Mouse (Mus musculus) frontal cortex, postnatal 14 days (tissue): ENCODE measurements around the gene Osbpl5.

Experiments
- DNase-seq, 2 experiments: peaks; one replicate each; pipeline ENCODE4 v3.0.0; 2022; ENCODE audit warnings: low spot score in 2 of 2

The Osbpl5 gene

DNA sequence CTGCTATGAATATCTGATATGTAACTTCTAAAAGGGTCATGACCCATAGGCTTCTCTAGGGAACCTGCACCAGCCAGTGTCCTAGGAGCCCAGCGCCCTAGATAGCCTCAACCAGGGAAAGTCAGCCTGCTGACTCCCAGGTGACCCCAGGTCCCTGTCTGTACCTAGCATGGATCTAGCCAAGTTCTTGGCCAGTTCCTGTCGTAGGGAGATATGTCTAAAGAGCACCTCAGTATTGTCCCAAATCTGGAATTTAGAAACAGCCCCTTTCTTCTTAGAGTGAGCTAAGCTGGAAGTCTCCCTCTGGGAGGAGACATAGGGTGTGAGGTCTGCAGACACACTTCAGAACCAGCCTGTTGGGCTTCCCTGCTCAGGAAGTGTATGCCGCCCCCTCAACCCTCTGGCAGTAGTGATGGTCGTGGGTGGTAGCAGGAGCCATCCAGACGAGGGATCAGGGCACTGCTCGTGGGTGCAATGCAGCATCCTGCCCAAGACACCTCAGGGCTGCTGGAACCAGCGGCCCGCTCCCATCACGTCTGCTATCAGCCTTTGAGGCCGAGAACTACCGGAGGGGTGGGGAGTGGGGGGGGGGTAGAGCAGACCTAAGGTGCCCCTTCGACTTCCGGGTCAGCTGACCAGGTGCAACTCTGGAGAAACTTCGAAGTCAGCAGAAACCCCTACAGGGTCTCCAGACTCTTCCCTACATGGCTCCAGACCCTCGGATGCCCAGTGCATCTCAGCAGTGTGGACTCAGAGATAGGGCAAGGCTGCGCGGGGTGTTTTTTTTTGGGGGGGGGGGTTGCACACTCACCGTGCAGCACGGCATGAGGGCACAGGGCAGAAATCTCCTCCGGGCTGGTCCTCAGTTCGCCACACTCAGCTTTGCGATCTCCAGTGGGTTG, at the start of gene Osbpl5:
Gene Osbpl5, minus strand, starts transcription at position 861 of the 902 bp plus-strand sequence.
- no peak for DNase-seq

DNA sequence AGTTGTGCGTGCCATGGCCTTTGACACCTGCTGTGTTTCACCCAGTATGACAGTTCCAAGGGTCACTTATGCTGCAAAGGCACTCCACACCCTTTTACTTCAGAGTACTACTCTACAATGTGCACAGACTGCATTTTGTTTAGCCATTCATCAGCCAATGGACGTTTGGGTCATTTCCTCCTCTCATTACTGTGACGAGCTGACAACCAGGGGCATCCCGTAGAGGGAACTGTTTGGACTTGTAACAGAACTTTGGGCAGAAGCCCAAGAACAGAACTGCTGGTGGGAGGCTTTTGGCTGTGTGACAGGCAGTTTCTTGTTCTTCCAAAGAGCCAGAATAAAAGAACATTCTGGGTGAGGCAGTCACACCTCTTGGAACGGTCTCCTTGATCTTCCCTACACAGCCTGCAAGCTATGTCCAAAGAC, 48.4 kb upstream of the Osbpl5 start:
- peak in 1 of 2 experiments; percentile 34 for DNase-seq

DNA sequence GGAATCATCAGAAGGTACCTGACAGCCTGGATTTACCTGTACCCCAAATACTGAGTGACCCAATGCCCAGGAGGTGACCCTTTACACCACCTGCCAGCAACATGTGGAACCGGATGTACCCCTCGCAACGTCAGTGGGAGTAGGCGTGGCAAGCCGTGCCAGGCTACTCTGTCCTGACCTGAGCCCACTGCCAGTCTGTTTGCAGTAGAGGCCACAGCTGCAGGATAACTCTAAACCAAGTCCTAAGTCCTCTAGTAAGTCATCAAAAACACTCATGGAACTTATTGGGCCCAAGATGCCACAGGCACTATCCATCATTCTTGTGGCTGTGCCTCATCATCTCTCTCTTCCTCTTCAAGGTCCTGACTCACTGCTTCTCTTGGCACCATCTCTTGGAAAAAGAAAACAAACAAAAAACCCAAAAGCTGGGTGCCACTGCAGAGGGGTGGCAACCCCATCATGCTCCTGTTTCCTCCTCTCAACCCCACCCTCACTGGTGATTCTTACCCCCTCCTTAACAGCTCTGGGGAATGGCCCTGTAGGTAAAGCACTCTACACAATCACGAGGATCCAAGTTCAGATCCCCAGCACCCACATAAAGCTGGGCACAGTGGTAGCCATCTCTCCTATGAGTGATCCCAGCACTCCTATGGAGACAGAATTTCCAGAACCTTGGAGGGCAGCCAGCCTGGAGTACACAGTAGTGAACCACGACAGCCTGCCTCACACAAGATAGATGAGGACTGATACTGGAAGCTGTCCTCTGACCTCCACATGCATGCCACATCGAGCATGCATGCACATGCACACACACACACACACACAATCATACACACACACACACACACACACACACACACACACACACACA, 44.6 kb upstream of the Osbpl5 start:
- DNase-seq: no peak

DNA sequence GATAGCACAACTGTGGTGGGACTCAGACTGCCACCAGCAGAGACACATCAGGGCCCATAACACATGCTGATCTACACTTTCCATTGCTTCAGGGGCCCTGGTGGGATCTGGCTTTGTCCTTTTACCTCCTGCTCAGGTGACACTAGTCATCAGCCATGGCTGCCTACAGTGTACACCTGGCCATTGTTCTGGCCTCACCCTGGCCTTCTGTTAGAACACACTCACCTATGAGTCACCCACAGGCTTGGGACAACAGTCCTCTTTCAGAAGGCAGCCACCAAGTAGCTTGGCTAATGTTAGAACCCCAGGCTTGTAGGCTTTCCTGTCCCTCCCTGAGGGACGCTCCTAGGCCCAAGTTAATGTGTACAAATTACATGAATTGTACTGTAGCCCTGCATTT, 44.0 kb upstream of the Osbpl5 start:
- no peak for DNase-seq

DNA sequence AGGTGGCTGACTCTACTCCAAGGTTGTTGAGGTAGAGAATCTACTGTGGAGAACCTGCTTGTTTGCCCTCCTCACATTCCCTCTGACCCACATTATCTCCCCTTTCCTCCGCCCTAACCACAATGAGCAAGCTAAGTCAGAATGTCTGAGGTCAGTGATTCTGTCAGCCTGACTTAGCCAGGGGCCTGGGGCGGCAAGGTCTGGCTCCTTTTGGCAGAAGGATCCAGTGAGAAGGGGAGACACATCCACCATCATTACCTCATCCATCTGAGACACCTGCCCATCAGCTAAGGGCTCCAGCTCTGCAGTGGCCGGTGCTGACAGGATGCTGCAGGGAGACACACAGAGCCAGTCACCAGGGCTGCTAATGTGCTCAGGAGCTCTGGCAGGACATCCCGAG, 42.0 kb upstream of the Osbpl5 start:
- no peak for DNase-seq

DNA sequence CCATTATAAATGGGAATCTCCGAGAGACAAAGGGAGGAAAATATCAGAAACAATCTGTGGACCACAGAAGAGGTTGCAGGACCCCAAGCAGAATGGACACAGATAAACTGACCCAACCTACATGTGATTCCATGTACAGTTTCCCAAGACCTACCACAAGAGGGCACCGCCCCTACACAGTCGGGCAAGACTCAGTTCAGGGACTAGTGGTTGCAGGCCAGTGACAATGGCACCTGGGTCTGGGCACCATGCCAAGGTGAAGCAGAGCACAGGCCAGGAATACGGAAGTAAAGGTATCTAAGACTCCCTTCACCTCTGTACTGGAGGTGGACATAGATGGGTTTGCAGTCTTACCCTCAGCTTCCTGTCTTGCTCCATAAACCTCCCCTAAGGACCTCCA, 36.3 kb upstream of the Osbpl5 start:
- DNase-seq: no peak

DNA sequence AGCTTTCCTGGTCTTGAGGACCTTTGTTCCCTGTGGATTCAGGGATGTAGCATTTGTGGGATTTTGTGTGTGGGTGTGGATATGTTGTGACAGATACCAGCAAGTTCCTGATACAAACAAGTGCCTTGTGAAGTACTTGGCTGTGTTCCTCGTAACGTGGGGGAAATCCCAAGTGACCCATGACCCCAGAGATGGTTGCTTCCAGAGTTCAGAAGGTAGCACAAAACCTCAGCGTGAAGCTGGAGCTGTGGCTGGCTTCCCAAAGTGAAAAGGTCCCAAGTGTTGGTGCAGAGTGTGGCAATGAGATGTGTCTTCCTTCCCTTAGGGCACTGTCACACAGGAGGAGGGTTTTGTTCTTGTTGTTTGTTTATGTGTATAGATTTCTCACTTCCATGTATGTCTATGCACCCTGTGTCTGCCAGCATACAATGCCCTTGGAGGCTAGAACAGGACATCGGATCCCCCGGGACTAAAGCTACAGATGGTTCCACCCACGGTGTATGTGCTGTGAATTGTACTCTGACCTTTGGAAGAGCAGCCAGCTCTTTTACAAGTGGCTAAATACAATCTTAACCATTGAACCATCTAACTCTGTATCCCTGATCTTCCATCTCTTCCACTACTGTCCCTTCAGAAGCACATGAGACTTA, 35.7 kb upstream of the Osbpl5 start:
- DNase-seq: no peak

- DNase-seq: peak; percentile 50 to 55
Measured at GRCm38 (mm10) chr7:143783996-143784829, 27.4 kb upstream of the Osbpl5 start, which contains the start of gene Mrgpre. Gene Mrgpre, minus strand, starts transcription at chr7:143784500.

- no peak for DNase-seq
Measured at GRCm38 (mm10) chr7:143783378-143783995, 26.7 kb upstream of the Osbpl5 start.

DNA sequence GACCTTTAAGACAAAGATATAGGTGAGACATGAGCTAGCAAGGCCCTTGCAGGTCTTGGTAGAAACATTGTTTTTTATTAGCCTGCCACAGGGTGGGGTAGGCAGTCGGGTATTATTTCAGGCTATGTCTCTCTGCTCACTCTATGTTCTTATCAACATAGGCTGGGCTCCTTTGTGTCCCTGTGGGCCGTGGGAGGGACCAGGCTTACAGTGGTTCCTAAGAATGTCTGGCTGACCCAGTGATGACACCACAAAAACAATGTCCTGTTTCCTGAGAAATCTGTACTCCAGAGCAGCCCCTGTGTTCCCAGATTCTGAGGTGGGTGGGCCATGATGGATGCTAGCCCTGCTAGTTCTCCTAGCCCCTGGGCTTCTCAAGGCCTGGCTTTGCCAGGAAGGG, 20.6 kb upstream of the Osbpl5 start:
- DNase-seq: no peak

DNA sequence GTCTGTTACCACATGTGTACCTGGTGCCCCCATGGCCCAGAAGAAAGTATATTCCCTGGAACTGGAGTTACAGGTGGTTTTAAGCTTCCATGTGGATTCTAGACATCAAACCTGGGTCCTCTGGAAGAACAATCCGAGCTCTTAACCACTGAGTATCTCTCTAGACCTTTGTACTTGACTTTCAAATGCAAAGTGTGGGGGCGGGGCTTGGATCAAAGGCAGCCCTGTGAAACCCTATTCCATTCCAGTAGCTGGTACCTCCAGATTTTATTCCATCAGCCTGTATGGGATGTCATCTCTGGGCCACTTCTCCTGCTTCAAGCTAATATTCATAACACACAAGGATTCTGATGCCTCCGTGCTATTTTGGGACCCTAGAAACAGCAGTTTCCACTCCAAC, 19.4 kb upstream of the Osbpl5 start:
- no peak for DNase-seq

- DNase-seq: no peak
Measured at GRCm38 (mm10) chr7:143769461-143769860, 12.7 kb upstream of the Osbpl5 start.

- no peak for DNase-seq
Measured at GRCm38 (mm10) chr7:143768267-143768666, 11.5 kb upstream of the Osbpl5 start.

DNA sequence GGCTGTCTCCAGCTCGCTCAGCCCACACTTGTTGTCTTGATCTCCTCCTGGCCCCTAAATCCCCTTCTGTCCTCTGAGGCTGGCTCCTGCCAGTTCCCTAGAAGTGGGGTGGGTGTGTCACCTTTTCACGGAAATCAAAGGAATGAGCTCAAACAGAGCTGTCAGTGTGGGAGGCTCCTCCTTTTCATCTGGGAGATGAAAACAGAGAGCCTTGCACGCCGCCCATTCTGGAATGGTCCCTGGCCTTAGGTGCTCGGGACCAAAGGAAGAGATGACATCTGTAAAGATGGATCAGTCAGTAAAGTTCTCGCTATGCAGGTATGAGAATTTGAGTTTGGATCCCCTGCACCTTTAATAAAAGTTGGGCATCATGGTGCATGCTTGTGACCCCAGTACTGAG, 10.1 kb upstream of the Osbpl5 start, which contains the start of gene Mrgprg:
Gene Mrgprg, minus strand, starts transcription at position 101 of the 400 bp plus-strand sequence.
- no peak for DNase-seq

GRCm38 (mm10) chr7:143764876-143765530, 8.2 kb upstream of the Osbpl5 start:
- DNase-seq: no peak

DNA sequence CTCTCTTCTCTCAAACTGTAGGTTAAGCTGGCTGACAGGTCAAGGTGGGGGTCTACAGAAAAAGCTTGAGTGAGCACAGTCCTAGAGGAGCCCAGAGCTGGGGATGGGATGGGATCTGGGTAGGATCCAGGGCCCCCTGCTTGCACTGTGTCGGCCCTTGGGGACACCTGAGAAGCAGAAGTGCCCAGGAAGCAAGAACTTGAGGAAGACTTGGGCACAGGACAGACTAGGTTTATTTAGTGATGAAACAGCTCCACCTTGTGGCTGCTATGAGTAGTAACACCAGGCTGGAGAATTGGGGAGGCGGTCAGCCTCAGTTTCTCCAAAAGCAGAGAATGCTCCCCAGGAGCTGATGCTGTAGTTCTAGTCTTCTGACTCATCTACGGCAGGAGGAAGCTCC, 7.0 kb upstream of the Osbpl5 start:
- no peak for DNase-seq

GRCm38 (mm10) chr7:143758956-143759355, 2.2 kb upstream of the Osbpl5 start:
- DNase-seq: no peak

DNA sequence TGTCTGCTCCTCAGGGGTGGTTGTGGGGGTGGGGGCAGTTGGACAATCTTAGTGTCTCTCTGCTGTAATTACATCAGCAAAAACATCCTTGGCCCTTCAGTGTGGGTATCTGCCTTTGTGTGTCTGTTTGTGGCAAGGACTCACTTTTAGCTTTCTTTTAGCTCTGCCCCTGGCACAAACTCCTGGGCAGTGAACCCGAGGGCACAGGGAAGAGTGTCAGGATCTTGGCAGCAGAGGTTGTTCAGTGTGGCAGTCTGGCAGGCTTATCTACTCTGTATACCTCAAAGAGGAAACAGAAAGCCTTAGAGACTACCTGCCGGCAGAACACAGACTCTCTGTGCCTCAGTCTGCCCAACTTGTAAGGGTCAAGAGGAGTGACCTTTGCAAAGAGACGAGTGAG, 911 bp upstream of the Osbpl5 start:
- no peak for DNase-seq

DNA sequence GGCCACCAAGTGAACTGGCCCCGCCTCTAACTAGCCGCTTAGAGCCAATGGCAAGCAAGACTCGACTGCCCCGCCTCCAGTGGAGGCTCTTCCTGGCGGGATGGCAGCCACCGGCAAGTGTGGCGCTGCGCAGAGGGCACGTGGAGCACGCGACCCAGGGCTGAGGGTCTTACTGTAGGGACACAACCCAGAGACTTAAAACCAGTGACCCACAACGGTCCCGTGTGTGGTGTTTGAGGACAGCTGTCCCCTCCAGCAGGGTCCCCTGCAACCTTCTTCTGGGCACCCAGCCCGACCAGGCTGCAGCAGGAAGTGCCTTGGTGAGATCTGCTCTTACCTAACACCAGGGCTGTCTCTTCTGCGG, 224 bp upstream of the Osbpl5 start:
- peak in 1 of 2 experiments; percentile 53 for DNase-seq
